Comparison of ENCODE assay signal across 12 mouse cellular contexts in the genomic region with DNA sequence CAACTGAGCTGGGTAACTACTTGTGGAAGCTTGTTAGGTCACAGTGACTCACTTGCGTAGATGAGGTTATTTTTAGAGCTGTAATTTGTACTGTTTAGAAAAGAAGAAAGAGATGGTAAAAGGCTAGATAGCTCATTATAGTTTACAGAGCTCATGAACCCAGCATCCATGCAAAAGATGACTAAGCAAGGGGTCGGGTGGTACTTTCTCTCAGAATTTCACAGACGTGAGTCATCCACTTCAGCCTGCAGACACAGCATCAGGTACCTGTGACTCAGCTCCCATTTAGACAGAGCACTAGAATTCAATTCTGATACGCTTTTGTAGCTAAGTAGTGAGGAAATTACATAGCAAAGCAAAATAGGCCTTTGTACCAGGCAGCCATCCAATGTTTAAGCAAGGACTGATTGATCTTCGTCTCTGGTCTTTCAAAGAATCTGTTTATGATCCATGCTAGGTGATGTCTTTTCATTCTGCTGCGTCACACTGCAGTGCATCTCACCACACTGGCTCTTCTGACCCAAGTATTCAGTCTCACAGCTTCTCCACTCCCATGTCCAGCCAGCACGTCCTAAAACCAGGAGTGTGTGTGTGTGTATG.
DNase-seq lines count a peak whose midpoint lies in the region; ATAC-seq and TF ChIP-seq lines count a peak whose summit lies in the region.
"Had no signal": no experiment of that assay in that cellular context is flagged by ENCODE, and none has a peak within 500 bp of the region (broad histone marks: within the 10 kb centered on the region; RNA-seq: fewer than 3 reads in every experiment).

No protein-coding gene starts in this region.

- TF ChIP-seq POLR2A in embryonic fibroblast, embryonic 13.5 days (IDR thresholded peaks at IDR 0.05; ENCODE audit: low read depth, low read length), result no peak

- ATAC-seq in frontal cortex, adult (ENCODE audit: low TSS enrichment), result peak; percentile 69
- peak; percentile 70 for ATAC-seq in liver, postnatal 0 days
- ATAC-seq in liver, embryonic 12.5 days, result no peak
- ATAC-seq in kidney, embryonic 16.5 days (ENCODE audit: low FRiP score, low TSS enrichment), result no peak
- ATAC-seq: inflammation-experienced regulatory T-cells, adult 6 months had no signal

- no peak for TF ChIP-seq EP300 in liver, postnatal 0 days (IDR thresholded peaks at IDR 0.05; ENCODE audit: low read depth)

- H3K9me3 ChIP-seq in liver, postnatal 0 days (ENCODE audit: low read length), result no peaks in the 10 kb centered on the region
- no peaks in the 10 kb centered on the region for H3K9me3 ChIP-seq in liver, embryonic 12.5 days (replicated peaks)
- no peaks in the 10 kb centered on the region for H3K9me3 ChIP-seq in kidney, embryonic 16.5 days (ENCODE audit: low read length)

- H3K27me3 ChIP-seq in liver, postnatal 0 days (ENCODE audit: insufficient read depth, low read length), result no peaks in the 10 kb centered on the region
- H3K27me3 ChIP-seq in liver, embryonic 12.5 days (replicated peaks), result no peaks in the 10 kb centered on the region
- no peaks in the 10 kb centered on the region for H3K27me3 ChIP-seq in kidney, embryonic 16.5 days (ENCODE audit: insufficient read depth, low read length)

- no peak overlapping the region for H3K4me2 ChIP-seq in liver, postnatal 0 days (ENCODE audit: low read depth, low read length)
- no peak overlapping the region for H3K4me2 ChIP-seq in liver, embryonic 12.5 days
- H3K4me2 ChIP-seq in kidney, embryonic 16.5 days (replicated peaks; ENCODE audit: low read depth, low read length), result no peak overlapping the region
- H3K4me2 ChIP-seq: heart, embryonic 11.5 days had no signal

- H3K36me3 ChIP-seq in liver, postnatal 0 days (replicated peaks; ENCODE audit: insufficient read depth, low read length), result no peaks in the 10 kb centered on the region
- H3K36me3 ChIP-seq in liver, embryonic 12.5 days, result no peaks in the 10 kb centered on the region
- no peaks in the 10 kb centered on the region for H3K36me3 ChIP-seq in kidney, embryonic 16.5 days (ENCODE audit: insufficient read depth, low read length)

- no peak for TF ChIP-seq CTCF in liver, postnatal 0 days (IDR thresholded peaks at IDR 0.05; ENCODE audit: low read depth)
- TF ChIP-seq CTCF in embryonic fibroblast, embryonic 13.5 days (IDR thresholded peaks at IDR 0.05; ENCODE audit: borderline replicate concordance, insufficient read depth, low read length), result no peak

- H3K4me1 ChIP-seq in liver, postnatal 0 days (ENCODE audit: insufficient read depth), result peaks cover 20% of the 10 kb centered on the region
- H3K4me1 ChIP-seq in liver, embryonic 12.5 days, result peaks cover 10% of the 10 kb centered on the region
- H3K4me1 ChIP-seq in embryonic fibroblast, embryonic 13.5 days (ENCODE audit: control insufficient read depth, insufficient read depth, low read length), result peaks cover 22% of the 10 kb centered on the region
- H3K4me1 ChIP-seq in kidney, embryonic 16.5 days (ENCODE audit: insufficient read depth, low read length), result peaks cover 4% of the 10 kb centered on the region

- WGBS in liver, postnatal 0 days (ENCODE audit: insufficient replicate concordance), result 65% methylated on average over 7 of the region's 7 CpGs
- WGBS in liver, embryonic 12.5 days (ENCODE audit: insufficient replicate concordance), result 73% methylated on average over 7 of the region's 7 CpGs
- WGBS in kidney, embryonic 16.5 days, result 78% methylated on average over 7 of the region's 7 CpGs

- H3K9ac ChIP-seq in liver, postnatal 0 days (replicated peaks), result no peak overlapping the region
- H3K9ac ChIP-seq in liver, embryonic 12.5 days, result no peak overlapping the region
- no peak overlapping the region for H3K9ac ChIP-seq in kidney, embryonic 16.5 days (replicated peaks; ENCODE audit: low read length)

- H3K4me3 ChIP-seq in liver, postnatal 0 days (ENCODE audit: low read depth, low read length), result no peak overlapping the region
- H3K4me3 ChIP-seq in liver, embryonic 12.5 days, result no peak overlapping the region
- H3K4me3 ChIP-seq in embryonic fibroblast, embryonic 13.5 days (ENCODE audit: insufficient read depth, low read length), result no peak overlapping the region
- no peak overlapping the region for H3K4me3 ChIP-seq in kidney, embryonic 16.5 days (ENCODE audit: low read length)

- H3K27ac ChIP-seq in liver, postnatal 0 days (ENCODE audit: low read depth), result peak overlapping the region; percentile 35; the same call in 1 of the 2 replicates
- H3K27ac ChIP-seq in liver, embryonic 12.5 days, result no peak overlapping the region
- peak overlapping the region; percentile 96 for H3K27ac ChIP-seq in embryonic fibroblast, embryonic 13.5 days (ENCODE audit: insufficient read depth, low read length)
- H3K27ac ChIP-seq in kidney, embryonic 16.5 days (ENCODE audit: low read length), result no peak overlapping the region

- DNase-seq in frontal cortex, postnatal 10 days (ENCODE audit: low spot score in 2 of 2), result no peak
- DNase-seq in liver, postnatal 0 days, result no peak
- DNase-seq in right cerebral cortex, postnatal 36 days (ENCODE audit: low spot score in 2 of 2), result peak; percentile 32 to 51
- no peak for DNase-seq in cerebellum, postnatal 14 days
- DNase-seq: embryo, embryonic 11 days; kidney, postnatal 4 days had no signal

Comparison
In these comparisons a context has a peak if more than half of its experiments do, and no peak if none do; other contexts are left out.
1. ATAC-seq: peak in frontal cortex, adult (single experiment) and liver, postnatal 0 days (single experiment); none in liver, embryonic 12.5 days (single experiment) and kidney, embryonic 16.5 days (single experiment).
2. H3K27ac ChIP-seq: peak in liver, postnatal 0 days (single experiment) and embryonic fibroblast, embryonic 13.5 days (single experiment); none in liver, embryonic 12.5 days (single experiment) and kidney, embryonic 16.5 days (single experiment).
3. DNase-seq: peak in right cerebral cortex, postnatal 36 days (2 of 2); none in frontal cortex, postnatal 10 days (0 of 2), liver, postnatal 0 days (single experiment) and cerebellum, postnatal 14 days (0 of 2).